Mouse (Mus musculus) kidney, embryonic 15.5 days (tissue): ENCODE data around the gene Crocc2. TPM values are rescaled to one million over a fixed set of nuclear protein-coding genes. Genes with fewer than 3 reads are reported as not detected.

Experiments
- ATAC-seq: fragments of 200-750 bp; cut with Nextera tagmentation; replicated peaks from 2 replicates; pipeline ENCODE4 v1.8.0; 2017; ENCODE audit warnings: moderate TSS enrichment; ENCODE audit not compliant: low FRiP score
- H3K27ac ChIP-seq: fragments of 300-500 bp; sonication (generic); 2 replicates; pipeline ENCODE4 v1.5.1; 2015; ENCODE audit warnings: mild to moderate bottlenecking, inconsistent platforms
- H3K27me3 ChIP-seq: fragments of 300-500 bp; sonication (generic); 2 replicates; pipeline ENCODE4 v1.6.1; 2015; ENCODE audit warnings: inconsistent platforms
- H3K36me3 ChIP-seq: fragments of 300-500 bp; sonication (generic); 2 replicates; pipeline ENCODE4 v1.6.1; 2015; ENCODE audit warnings: inconsistent platforms
- H3K4me1 ChIP-seq: fragments of 300-500 bp; sonication (generic); 2 replicates; pipeline ENCODE4 v1.6.1; 2015; ENCODE audit warnings: inconsistent platforms
- H3K4me2 ChIP-seq: fragments of 300-500 bp; sonication (generic); 2 replicates; pipeline ENCODE4 v1.6.1; 2015; ENCODE audit warnings: moderate library complexity, mild to moderate bottlenecking, inconsistent platforms
- H3K4me3 ChIP-seq: fragments of 300-500 bp; sonication (generic); replicated peaks from 2 replicates; pipeline ENCODE4 v1.5.1; 2015; ENCODE audit warnings: mild to moderate bottlenecking, inconsistent platforms
- H3K9ac ChIP-seq: fragments of 300-500 bp; sonication (generic); 2 replicates; pipeline ENCODE4 v1.6.1; 2015; ENCODE audit warnings: mild to moderate bottlenecking, inconsistent platforms
- H3K9me3 ChIP-seq: fragments of 300-500 bp; sonication (generic); replicated peaks from 2 replicates; pipeline ENCODE4 v1.6.1; 2016; ENCODE audit warnings: inconsistent platforms
- WGBS: fragments of 180-500 bp; shearing (Covaris S2); methylation state at CpG from one replicate; pipeline ENCODE4 v1.1.7; 2015; ENCODE audit warnings: mixed read lengths; 5-methylcytosine and 5-hydroxymethylcytosine counted together
- polyA plus RNA-seq: library from polyadenylated mRNA; unstranded; fragments of >200 nt; fragmentation: Nextera tagmentation; extraction: Ambion mirVana; gene quantifications from 2 replicates; pipeline ENCODE4 v1.2.1, GENCODE M21; 2015

The Crocc2 gene
- 0.19 and 0.25 TPM in 2 replicates for polyA plus RNA-seq

DNA sequence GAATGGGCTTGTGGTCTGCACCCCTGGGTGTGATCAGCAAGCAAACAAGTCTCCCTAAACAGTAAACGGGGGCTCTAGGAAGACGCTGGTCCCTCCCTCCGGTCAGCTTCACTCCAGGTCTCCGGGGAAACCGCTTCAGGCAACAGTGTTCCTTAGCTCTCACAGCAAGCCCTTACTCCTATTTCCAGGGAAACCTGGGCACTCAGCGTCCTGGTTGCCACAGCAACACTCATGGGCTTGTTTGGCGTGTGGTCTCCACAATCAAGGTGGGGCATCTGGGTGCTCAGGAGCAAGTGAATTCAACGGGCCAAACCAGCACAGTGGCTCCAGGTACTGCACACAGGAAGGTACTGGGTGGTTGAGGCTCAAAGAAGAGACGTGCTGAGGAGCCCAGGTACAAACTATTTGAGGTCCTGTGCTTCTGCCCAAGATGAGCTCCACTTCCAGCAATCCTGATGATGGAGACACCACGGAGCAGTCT is at the start of gene Crocc2:
Crocc2 (plus strand) TSS at position 431 of the 481 bp plus-strand sequence.
- 57% methylated on average over 10 of the region's 10 CpGs for WGBS
- no peak within 1 kb of the TSS for H3K4me2 ChIP-seq
- no peaks in the 10 kb centered on the region for H3K9me3 ChIP-seq

GRCm38 (mm10) chr1:93118816-93119215 is 49.7 kb upstream of the Crocc2 start:
- Histone ChIP-seq H3K9ac (no peak overlapping the region), H3K27me3 (peaks cover 16% of the 10 kb centered on the region), H3K4me1 (peaks cover 8% of the 10 kb centered on the region), H3K36me3 (no peaks in the 10 kb centered on the region), H3K4me3 (no peak overlapping the region), H3K9me3 (no peaks in the 10 kb centered on the region), H3K4me2 (no peak overlapping the region), H3K27ac (no peak overlapping the region)
- 41% methylated on average over 4 of the region's 4 CpGs for WGBS
- no peak for ATAC-seq

More for the DNA sequence above, at the start of gene Crocc2:
- Histone ChIP-seq H3K27me3 (0 out of 2 replicates have a peak, but pooled peaks cover 5% of the 10 kb centered on the region), H3K36me3 (no peaks in the 10 kb centered on the region), H3K4me3 (no peak within 1 kb of the TSS), H3K4me1 (no peaks in the 10 kb centered on the region), H3K27ac (no peak within 1 kb of the TSS), H3K9ac (no peak within 1 kb of the TSS)
- no peak for ATAC-seq

DNA sequence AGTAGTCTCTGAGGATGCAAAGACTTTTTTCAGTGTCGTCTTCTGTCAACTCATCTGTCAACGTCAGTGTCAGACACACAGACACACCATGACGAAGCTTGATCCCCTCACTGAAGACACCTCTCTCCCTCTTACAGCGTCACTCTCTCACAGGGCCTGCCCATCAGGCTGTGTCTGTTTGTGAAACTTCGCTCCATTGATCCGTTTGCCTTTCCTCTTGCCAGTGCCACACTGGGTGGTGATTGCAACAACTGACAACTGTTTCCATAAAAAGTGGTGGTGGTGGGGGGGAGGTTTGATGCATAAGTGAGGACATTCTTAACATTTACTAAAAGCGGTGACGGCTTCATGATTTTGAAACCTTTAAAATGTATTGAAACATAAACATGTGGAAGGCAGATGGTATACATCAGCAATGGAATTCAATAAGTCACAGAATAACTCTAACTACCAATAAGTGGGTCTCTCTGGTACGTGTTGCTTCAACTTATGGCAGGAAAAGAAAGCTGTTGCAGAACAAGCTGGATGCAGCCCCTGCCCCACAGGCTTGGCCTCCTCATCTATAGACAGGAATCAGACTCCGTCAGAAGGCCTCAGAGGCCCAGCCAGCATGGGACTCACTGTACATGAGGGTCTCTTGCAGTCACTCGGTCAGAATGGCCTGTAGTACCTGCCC is 45.2 kb upstream of the Crocc2 start:
- Histone ChIP-seq H3K4me2 (no peak overlapping the region), H3K27ac (no peak overlapping the region), H3K9me3 (no peaks in the 10 kb centered on the region), H3K4me3 (no peak overlapping the region), H3K4me1 (no peaks in the 10 kb centered on the region), H3K9ac (no peak overlapping the region), H3K27me3 (no peaks in the 10 kb centered on the region), H3K36me3 (no peaks in the 10 kb centered on the region)
- no peak for ATAC-seq
- 81% methylated on average over 11 of the region's 11 CpGs for WGBS

DNA sequence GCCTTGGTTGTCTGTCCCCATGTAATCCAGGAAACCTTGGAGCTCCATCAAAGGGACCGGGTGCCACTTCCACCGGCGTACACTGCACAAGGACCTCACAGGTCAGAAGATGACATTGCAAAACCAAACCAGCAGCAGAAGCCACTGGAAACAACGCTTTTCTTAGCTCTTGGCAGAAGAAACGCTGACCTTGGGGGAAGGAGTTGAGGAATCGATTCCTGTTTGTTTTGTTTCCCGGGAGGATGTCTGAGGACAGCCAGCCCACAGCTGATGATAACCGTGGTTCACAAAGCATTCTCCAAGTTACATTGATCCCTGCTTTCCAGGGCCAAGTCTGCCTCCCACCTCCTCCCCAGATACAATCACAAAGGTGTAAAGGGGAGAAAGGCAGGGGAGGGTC is 44.5 kb upstream of the Crocc2 start:
- Histone ChIP-seq H3K4me3 (no peak overlapping the region), H3K9me3 (no peaks in the 10 kb centered on the region), H3K27me3 (no peaks in the 10 kb centered on the region), H3K4me2 (no peak overlapping the region), H3K36me3 (no peaks in the 10 kb centered on the region), H3K9ac (no peak overlapping the region), H3K27ac (no peak overlapping the region), H3K4me1 (no peaks in the 10 kb centered on the region)
- ATAC-seq, result no peak
- WGBS, result 64% methylated on average over 8 of the region's 8 CpGs

- no peak for ATAC-seq
- WGBS, result 52% methylated on average over 5 of the region's 5 CpGs
These were observed 43.3 kb upstream of the Crocc2 start for GRCm38 (mm10) chr1:93125256-93125655.

DNA sequence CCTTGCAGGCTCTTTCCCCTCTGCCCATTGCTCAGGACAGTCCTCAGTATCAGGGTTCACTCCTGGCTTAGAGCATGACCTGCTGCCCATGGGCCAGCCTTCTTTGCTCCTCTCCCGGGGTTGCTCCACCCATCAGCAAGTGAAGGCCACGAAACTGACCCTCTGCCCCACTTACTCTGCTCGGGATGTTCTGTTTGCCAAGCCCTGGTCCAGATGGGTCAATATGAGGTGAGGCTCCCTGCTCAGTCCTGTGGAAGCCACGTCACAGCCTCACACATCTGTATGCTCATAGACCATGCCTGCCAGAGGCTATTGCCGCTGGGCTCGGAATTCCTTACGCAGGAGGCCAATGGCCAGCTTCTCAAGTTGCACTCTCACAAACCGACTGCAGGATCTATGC is 40.3 kb upstream of the Crocc2 start:
- H3K4me2 ChIP-seq, result no peak overlapping the region
- H3K9ac ChIP-seq, result no peak overlapping the region
- no peaks in the 10 kb centered on the region for H3K27me3 ChIP-seq
- no peaks in the 10 kb centered on the region for H3K4me1 ChIP-seq
- no peaks in the 10 kb centered on the region for H3K9me3 ChIP-seq
- no peak overlapping the region for H3K4me3 ChIP-seq
- H3K36me3 ChIP-seq, result no peaks in the 10 kb centered on the region
- H3K27ac ChIP-seq, result no peak overlapping the region
- WGBS, result 80% methylated on average over 8 of the region's 8 CpGs
- ATAC-seq, result no peak

More at GRCm38 (mm10) chr1:93125256-93125655, 43.3 kb upstream of the Crocc2 start:
- H3K9ac ChIP-seq, result no peak overlapping the region
- no peaks in the 10 kb centered on the region for H3K36me3 ChIP-seq
- H3K4me2 ChIP-seq, result no peak overlapping the region
- H3K27ac ChIP-seq, result no peak overlapping the region
- H3K9me3 ChIP-seq, result no peaks in the 10 kb centered on the region
- no peaks in the 10 kb centered on the region for H3K27me3 ChIP-seq
- no peak overlapping the region for H3K4me3 ChIP-seq
- H3K4me1 ChIP-seq, result no peaks in the 10 kb centered on the region

- no peak overlapping the region for H3K27ac ChIP-seq
- no peak overlapping the region for H3K4me3 ChIP-seq
- no peaks in the 10 kb centered on the region for H3K4me1 ChIP-seq
- H3K27me3 ChIP-seq, result no peaks in the 10 kb centered on the region
- no peaks in the 10 kb centered on the region for H3K9me3 ChIP-seq
- 30% methylated on average over 6 of the region's 6 CpGs for WGBS
- H3K4me2 ChIP-seq, result no peak overlapping the region
- no peak overlapping the region for H3K9ac ChIP-seq
- ATAC-seq, result no peak
- H3K36me3 ChIP-seq, result no peaks in the 10 kb centered on the region
These were observed 39.7 kb upstream of the Crocc2 start for GRCm38 (mm10) chr1:93128710-93129349.

DNA sequence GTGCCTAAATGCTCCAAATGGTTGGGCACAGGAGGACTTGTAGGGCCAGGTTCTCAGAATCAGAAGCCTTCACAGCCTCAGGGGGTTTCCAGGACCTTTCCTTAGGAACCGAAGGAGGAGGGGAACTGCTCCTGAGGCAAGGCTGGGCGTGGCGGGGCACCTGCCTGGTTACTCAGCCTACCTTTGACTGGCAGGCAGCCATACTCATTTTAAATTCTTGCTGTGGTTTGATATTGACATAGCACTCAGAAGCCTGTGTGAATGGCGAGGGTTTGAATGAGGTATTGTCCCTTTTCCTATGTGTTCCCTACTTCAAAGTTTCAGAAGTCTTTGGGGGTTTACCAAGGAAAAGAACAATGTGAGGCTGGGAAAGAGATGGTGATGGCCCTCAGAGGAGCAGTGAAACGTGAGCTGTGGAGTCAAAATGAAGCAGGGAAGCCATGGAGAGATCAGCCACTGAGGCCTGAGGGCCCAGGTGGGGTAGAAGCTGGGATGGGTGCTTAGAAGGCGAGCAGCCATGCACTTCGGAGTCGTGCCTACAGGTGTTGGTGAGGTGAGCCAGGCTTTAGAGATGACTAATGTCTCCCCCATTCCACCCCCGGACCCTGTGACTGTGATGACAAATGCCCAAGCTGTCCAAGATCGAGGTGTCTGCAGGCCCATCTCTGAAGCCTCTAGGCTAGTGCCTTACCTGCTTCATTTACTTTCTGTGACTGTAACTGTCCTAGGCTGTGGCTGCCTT is 38.1 kb upstream of the Crocc2 start:
- H3K27ac ChIP-seq, result no peak overlapping the region
- no peaks in the 10 kb centered on the region for H3K9me3 ChIP-seq
- no peaks in the 10 kb centered on the region for H3K36me3 ChIP-seq
- 66% methylated on average over 10 of the region's 10 CpGs for WGBS
- no peak overlapping the region for H3K4me2 ChIP-seq
- no peak for ATAC-seq
- H3K9ac ChIP-seq, result no peak overlapping the region
- H3K27me3 ChIP-seq, result no peaks in the 10 kb centered on the region
- H3K4me1 ChIP-seq, result no peaks in the 10 kb centered on the region
- H3K4me3 ChIP-seq, result no peak overlapping the region

DNA sequence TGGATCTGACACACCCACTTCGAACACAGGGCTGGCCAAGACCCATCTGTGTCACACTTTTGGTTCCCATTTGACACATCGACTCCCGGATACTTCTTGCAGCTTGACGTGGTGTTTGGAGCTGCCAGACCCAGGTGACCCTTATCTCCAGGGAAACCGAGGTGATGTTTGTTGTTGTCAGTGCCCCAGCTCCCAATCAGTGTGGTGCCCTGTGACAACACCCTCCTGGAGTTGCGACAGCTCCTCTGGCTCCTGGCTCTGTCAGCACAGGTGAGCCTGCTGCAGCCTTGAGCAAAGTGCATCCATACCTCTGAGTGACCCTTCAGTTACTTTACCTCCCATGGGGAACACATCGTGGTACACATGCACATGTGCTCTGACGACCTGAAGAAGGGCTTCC is 35.8 kb upstream of the Crocc2 start:
- Histone ChIP-seq H3K9me3 (no peaks in the 10 kb centered on the region), H3K9ac (no peak overlapping the region), H3K27ac (no peak overlapping the region), H3K4me3 (no peak overlapping the region), H3K27me3 (no peaks in the 10 kb centered on the region), H3K4me2 (no peak overlapping the region), H3K4me1 (no peaks in the 10 kb centered on the region), H3K36me3 (no peaks in the 10 kb centered on the region)
- 68% methylated on average over 8 of the region's 8 CpGs for WGBS
- no peak for ATAC-seq

DNA sequence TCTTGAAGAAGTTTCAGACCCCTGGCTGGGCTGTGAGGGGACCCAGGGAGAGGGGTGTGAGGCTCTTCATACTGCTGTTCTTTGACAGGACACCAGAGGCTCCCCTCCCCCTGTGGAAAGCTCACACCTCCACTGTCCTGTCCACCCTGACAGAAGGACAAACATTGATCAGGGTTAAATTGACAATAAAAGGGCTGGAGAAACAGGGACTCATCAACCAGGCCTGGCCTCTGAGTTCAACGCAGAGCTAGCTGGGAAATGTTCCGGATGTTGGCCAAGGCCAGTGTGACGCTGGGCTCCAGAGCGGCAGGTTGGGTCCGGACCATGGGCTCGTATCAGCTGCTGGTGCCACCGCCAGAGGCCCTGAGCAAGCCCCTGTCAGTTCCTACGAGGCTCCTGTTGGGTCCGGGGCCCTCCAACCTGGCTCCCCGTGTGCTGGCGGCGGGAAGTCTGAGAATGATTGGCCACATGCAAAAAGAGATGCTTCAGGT is 33.4 kb upstream of the Crocc2 start, which contains the start of gene Agxt:
Agxt (plus strand) TSS at position 205 of the 491 bp plus-strand sequence.
- H3K27ac ChIP-seq, result no peak within 1 kb of the TSS
- no peaks in the 10 kb centered on the region for H3K36me3 ChIP-seq
- H3K4me2 ChIP-seq, result no peak within 1 kb of the TSS
- H3K4me3 ChIP-seq, result no peak within 1 kb of the TSS
- H3K4me1 ChIP-seq, result 0 out of 2 replicates have a peak, but pooled peaks cover 5% of the 10 kb centered on the region
- no peaks in the 10 kb centered on the region for H3K27me3 ChIP-seq
- no peaks in the 10 kb centered on the region for H3K9me3 ChIP-seq
- ATAC-seq, result no peak
- no peak within 1 kb of the TSS for H3K9ac ChIP-seq
- WGBS, result 89% methylated on average over 12 of the region's 12 CpGs

GRCm38 (mm10) chr1:93138534-93138933 is 30.0 kb upstream of the Crocc2 start:
- Histone ChIP-seq H3K27me3 (no peaks in the 10 kb centered on the region), H3K27ac (no peak overlapping the region), H3K4me3 (no peak overlapping the region), H3K4me1 (0 out of 2 replicates have a peak, but pooled peaks cover 5% of the 10 kb centered on the region), H3K9ac (no peak overlapping the region), H3K9me3 (no peaks in the 10 kb centered on the region), H3K4me2 (no peak overlapping the region), H3K36me3 (no peaks in the 10 kb centered on the region)
- ATAC-seq, result 0 out of 2 replicates have a peak, but pooled peaks have one; percentile 38
- 72% methylated on average over 6 of the region's 6 CpGs for WGBS

- no peaks in the 10 kb centered on the region for H3K36me3 ChIP-seq
- no peak overlapping the region for H3K4me2 ChIP-seq
- no peaks in the 10 kb centered on the region for H3K27me3 ChIP-seq
- H3K9me3 ChIP-seq, result no peaks in the 10 kb centered on the region
- 0 out of 2 replicates have a peak, but pooled peaks cover 5% of the 10 kb centered on the region for H3K4me1 ChIP-seq
- ATAC-seq, result no peak
- no peak overlapping the region for H3K9ac ChIP-seq
- no peak overlapping the region for H3K27ac ChIP-seq
- 80% methylated on average over 7 of the region's 7 CpGs for WGBS
- H3K4me3 ChIP-seq, result no peak overlapping the region
These were observed 28.8 kb upstream of the Crocc2 start for GRCm38 (mm10) chr1:93139713-93140112.
